Mouse (Mus musculus) heart, postnatal 0 days (tissue): Measurements from ENCODE around the gene Mbd6.

Experiments
- CTCF ChIP-seq: IDR thresholded peaks from 2 replicates; pipeline ENCODE4 v1.5.1; 2016; ENCODE audit warnings: antibody characterized with exemption, control low read depth, low read depth
- EP300 ChIP-seq: IDR thresholded peaks from 2 replicates; pipeline ENCODE4 v1.6.1; 2016; ENCODE audit warnings: antibody characterized with exemption, low read depth

GRCm38 (mm10) chr10:127279730-127280129 lies 9.1 kb downstream of the Mbd6 start:
- TF ChIP-seq EP300 (no peak), CTCF (0 out of 2 replicates have a peak, but pooled peaks have one; percentile 2)
